Mouse (Mus musculus) olfactory bulb, adult 2 months (tissue): ENCODE data around the gene Mrps27.

Experiments used
- CTCF ChIP-seq: fragments of 200-500 bp; IDR thresholded peaks from 2 replicates; pipeline ENCODE4 v1.5.1; 2012; ENCODE audit warnings: low read depth, mild to moderate bottlenecking, low read length, moderate library complexity; ENCODE audit not compliant: insufficient read depth
- POLR2A ChIP-seq: fragments of 200-500 bp; IDR thresholded peaks from 2 replicates; pipeline ENCODE4 v1.6.1; 2012; ENCODE audit warnings: mild to moderate bottlenecking, low read depth, low read length, moderate library complexity; ENCODE audit not compliant: insufficient read depth

DNA sequence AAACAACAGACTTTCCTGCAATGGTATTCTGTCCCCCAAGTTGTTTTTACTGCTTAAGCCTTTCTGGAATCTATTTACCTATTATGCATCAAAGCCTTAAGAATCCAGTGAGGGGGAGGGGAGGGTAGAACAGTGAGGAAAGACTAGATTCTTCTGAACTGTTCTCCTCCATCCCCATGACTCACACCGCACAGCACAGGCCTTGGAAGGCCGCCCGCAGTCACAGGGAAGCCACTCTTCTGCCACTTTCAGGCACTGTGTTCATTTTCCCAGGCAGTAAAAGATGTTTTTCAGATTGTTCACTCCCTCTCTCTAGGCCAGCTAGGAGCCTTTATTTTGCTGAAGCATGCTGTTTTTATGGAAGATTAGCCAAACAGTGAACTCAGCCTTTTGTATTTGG is 46.8 kb downstream of the Mrps27 start:
- TF ChIP-seq CTCF (no peak), POLR2A (no peak)
